ENCODE assay signal across 13 mouse cellular contexts in genomic region chr8:125484530-125485196, GRCm38 (mm10).
A peak's percentile ranks its signal among the peaks of the same experiment; 100 is the strongest.
DNase-seq lines count a peak whose midpoint lies in the region; ATAC-seq and TF ChIP-seq lines count a peak whose summit lies in the region.
"Had no signal": no experiment of that assay in that cellular context is flagged by ENCODE, and none has a peak within 500 bp of the region (broad histone marks: within the 10 kb centered on the region; RNA-seq: fewer than 3 reads in every experiment).

No protein-coding gene starts in this region.

- no peak for TF ChIP-seq CTCF in lung, adult 2 months (IDR thresholded peaks at IDR 0.05; ENCODE audit: insufficient read depth, low read length)

- peak overlapping the region; percentile 15 for H3K27ac ChIP-seq in heart, embryonic 12.5 days (ENCODE audit: poor library complexity, severe bottlenecking)
- no peak overlapping the region for H3K27ac ChIP-seq in lung, embryonic 15.5 days
- peak overlapping the region; percentile 76 for H3K27ac ChIP-seq in forebrain, embryonic 13.5 days
- peak overlapping the region; percentile 33; the same call in 1 of the 2 replicates for H3K27ac ChIP-seq in limb, embryonic 15.5 days

- peaks cover 50% of the 10 kb centered on the region for H3K36me3 ChIP-seq in heart, embryonic 12.5 days
- peaks cover 25% of the 10 kb centered on the region for H3K36me3 ChIP-seq in lung, embryonic 15.5 days
- peaks cover 60% of the 10 kb centered on the region for H3K36me3 ChIP-seq in forebrain, embryonic 13.5 days (ENCODE audit: poor library complexity, severe bottlenecking)
- H3K36me3 ChIP-seq in limb, embryonic 15.5 days: peaks cover 16% of the 10 kb centered on the region
- H3K36me3 ChIP-seq: G1E had no signal

- no peak for ATAC-seq in heart, embryonic 12.5 days (ENCODE audit: insufficient number of reproducible peaks, low FRiP score)
- ATAC-seq in lung, embryonic 15.5 days (ENCODE audit: borderline replicate concordance, extremely low read depth, low FRiP score, low TSS enrichment): peak; percentile 33; the same call in 1 of the 2 replicates
- peak; percentile 71 for ATAC-seq in forebrain, embryonic 13.5 days
- ATAC-seq in limb, embryonic 15.5 days (ENCODE audit: insufficient number of reproducible peaks, low FRiP score, low TSS enrichment, low read depth): no peak
- ATAC-seq in granulocyte monocyte progenitor cell, adult 5-6 weeks (replicated peaks; ENCODE audit: poor library complexity, severe bottlenecking): no peak

- DNase-seq in heart, postnatal 25 days (ENCODE audit: low spot score): no peak
- no peak for DNase-seq in lung, adult 2 months
- no peak for DNase-seq in urinary bladder, adult 18-20 months (ENCODE audit: low spot score in 2 of 2)
- DNase-seq: B cell, adult 2 months; cerebellum, adult 9-10 months; left cerebral cortex, postnatal 4 days; lung, adult 18-20 months had no signal

- no peak overlapping the region for H3K4me2 ChIP-seq in heart, embryonic 12.5 days
- no peak overlapping the region for H3K4me2 ChIP-seq in lung, embryonic 15.5 days
- no peak overlapping the region for H3K4me2 ChIP-seq in forebrain, embryonic 13.5 days
- no peak overlapping the region for H3K4me2 ChIP-seq in limb, embryonic 15.5 days

- H3K4me3 ChIP-seq in heart, embryonic 12.5 days: no peak overlapping the region
- H3K4me3 ChIP-seq in lung, embryonic 15.5 days: no peak overlapping the region
- H3K4me3 ChIP-seq in lung, adult 2 months (replicated peaks; ENCODE audit: extremely low read depth, low read depth, low read length): no peak overlapping the region
- no peak overlapping the region for H3K4me3 ChIP-seq in forebrain, embryonic 13.5 days
- H3K4me3 ChIP-seq in limb, embryonic 15.5 days: no peak overlapping the region

- no peaks in the 10 kb centered on the region for H3K27me3 ChIP-seq in heart, embryonic 12.5 days (replicated peaks)
- H3K27me3 ChIP-seq in lung, embryonic 15.5 days: no peaks in the 10 kb centered on the region
- H3K27me3 ChIP-seq in forebrain, embryonic 13.5 days: no peaks in the 10 kb centered on the region
- H3K27me3 ChIP-seq in limb, embryonic 15.5 days: no peaks in the 10 kb centered on the region

- TF ChIP-seq POLR2A in lung, adult 2 months (IDR thresholded peaks at IDR 0.05; ENCODE audit: borderline replicate concordance, extremely low read depth, low read depth, low read length): no peak

- no peaks in the 10 kb centered on the region for H3K9me3 ChIP-seq in heart, embryonic 12.5 days (replicated peaks)
- no peaks in the 10 kb centered on the region for H3K9me3 ChIP-seq in lung, embryonic 15.5 days
- H3K9me3 ChIP-seq in forebrain, embryonic 13.5 days (replicated peaks): no peaks in the 10 kb centered on the region
- no peaks in the 10 kb centered on the region for H3K9me3 ChIP-seq in limb, embryonic 15.5 days

- no peak overlapping the region for H3K9ac ChIP-seq in heart, embryonic 12.5 days
- no peak overlapping the region for H3K9ac ChIP-seq in lung, embryonic 15.5 days
- H3K9ac ChIP-seq in forebrain, embryonic 13.5 days: no peak overlapping the region
- H3K9ac ChIP-seq in limb, embryonic 15.5 days: no peak overlapping the region

- intact Hi-C loops in heart, postnatal 25 days (cut with DNase I): loop anchor here (5.0 kb wide), 1 partner anchor 48 kb away; no protein-coding TSS in a partner anchor

- 52% methylated on average over 7 of the region's 7 CpGs for WGBS in heart, embryonic 12.5 days
- WGBS in lung, embryonic 15.5 days: 66% methylated on average over 7 of the region's 7 CpGs
- WGBS in lung, adult 2 months: 57% methylated on average over 7 of the region's 7 CpGs
- 9% methylated on average over 7 of the region's 7 CpGs for whole genome bisulfite sequencing in forebrain, embryonic 13.5 days
- WGBS in limb, embryonic 15.5 days: 44% methylated on average over 7 of the region's 7 CpGs

- peaks cover 56% of the 10 kb centered on the region for H3K4me1 ChIP-seq in heart, embryonic 12.5 days (replicated peaks)
- H3K4me1 ChIP-seq in lung, embryonic 15.5 days: peaks cover 7% of the 10 kb centered on the region
- peaks cover 7% of the 10 kb centered on the region; the same call in 1 of the 2 replicates for H3K4me1 ChIP-seq in lung, adult 2 months (ENCODE audit: control insufficient read depth, insufficient read depth, low read length)
- H3K4me1 ChIP-seq in forebrain, embryonic 13.5 days: peaks cover 31% of the 10 kb centered on the region
- peaks cover 25% of the 10 kb centered on the region for H3K4me1 ChIP-seq in limb, embryonic 15.5 days

Comparison
In these comparisons a context has a peak if more than half of its experiments do, and no peak if none do; other contexts are left out.
1. ATAC-seq: peak in lung, embryonic 15.5 days (single experiment) and forebrain, embryonic 13.5 days (single experiment); none in heart, embryonic 12.5 days (single experiment), limb, embryonic 15.5 days (single experiment) and granulocyte monocyte progenitor cell, adult 5-6 weeks (single experiment).